Mouse (Mus musculus): ENCODE measurements around the gene Pes1. TPM values are rescaled to one million over a fixed set of nuclear protein-coding genes. Genes with fewer than 3 reads are reported as not detected.

Gene Pes1
- polyA plus RNA-seq, 1 experiment from 2014 or later, result 55.2 TPM

- no peaks in the 10 kb centered on the region for H3K4me1 ChIP-seq (replicated peaks)
- no peaks in the 10 kb centered on the region for H3K9me3 ChIP-seq
- no peak overlapping the region for H3K4me3 ChIP-seq
- H3K9ac ChIP-seq, result no peak overlapping the region
- H3K36me3 ChIP-seq, result no peaks in the 10 kb centered on the region
- H3K4me2 ChIP-seq, result no peak overlapping the region
- H3K27me3 ChIP-seq, result no peaks in the 10 kb centered on the region
- no peak for ATAC-seq (ENCODE audit: low FRiP score, low read depth)
- WGBS, result 74% methylated on average over 2 of the region's 2 CpGs
- no peak overlapping the region for H3K27ac ChIP-seq (replicated peaks)
Observed at GRCm38 (mm10) chr11:4023321-4023720, 59.5 kb downstream of the Pes1 start.

DNA sequence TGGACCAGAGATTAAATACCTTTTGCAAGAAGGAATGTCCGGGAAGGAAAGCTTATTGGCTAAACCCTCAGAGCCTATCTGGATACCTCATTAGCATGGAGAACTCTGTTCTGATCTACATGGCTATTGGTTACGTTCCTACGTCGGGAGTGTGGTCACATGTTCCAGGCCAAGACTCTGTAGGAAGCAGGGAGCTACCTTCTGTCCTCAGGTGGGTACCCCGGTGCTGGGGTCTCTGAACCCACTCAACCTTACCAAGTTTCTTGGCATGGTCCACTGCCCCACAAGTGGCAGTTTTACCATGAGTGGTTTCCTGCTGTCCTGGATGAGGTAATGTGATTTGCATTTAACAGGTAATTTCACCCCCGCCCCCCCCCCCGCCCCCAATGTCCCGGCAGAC is 63.3 kb downstream of the Pes1 start:
- H3K9me3 ChIP-seq, result no peaks in the 10 kb centered on the region
- no peak overlapping the region for H3K4me2 ChIP-seq
- ATAC-seq (ENCODE audit: low FRiP score, low read depth), result no peak
- no peak overlapping the region for H3K4me3 ChIP-seq
- no peak overlapping the region for H3K27ac ChIP-seq (replicated peaks)
- no peaks in the 10 kb centered on the region for H3K27me3 ChIP-seq
- H3K4me1 ChIP-seq (replicated peaks), result no peaks in the 10 kb centered on the region
- no peaks in the 10 kb centered on the region for H3K36me3 ChIP-seq
- 81% methylated on average over 8 of the region's 8 CpGs for WGBS
- no peak overlapping the region for H3K9ac ChIP-seq

- H3K27me3 ChIP-seq, result no peaks in the 10 kb centered on the region
Observed at GRCm38 (mm10) chr11:4027561-4028334, 64.0 kb downstream of the Pes1 start.

GRCm38 (mm10) chr11:4029343-4029742 is 65.6 kb downstream of the Pes1 start:
- no peak overlapping the region for H3K4me3 ChIP-seq
- no peak for ATAC-seq (ENCODE audit: low FRiP score, low read depth)
- WGBS, result 65% methylated on average over 4 of the region's 4 CpGs

More at GRCm38 (mm10) chr11:4027561-4028334, 64.0 kb downstream of the Pes1 start:
- no peaks in the 10 kb centered on the region for H3K4me1 ChIP-seq (replicated peaks)
- H3K36me3 ChIP-seq, result no peaks in the 10 kb centered on the region
- H3K9me3 ChIP-seq, result no peaks in the 10 kb centered on the region
- H3K4me3 ChIP-seq, result no peak overlapping the region
- no peak for ATAC-seq (ENCODE audit: low FRiP score, low read depth)
- no peak overlapping the region for H3K4me2 ChIP-seq
- 81% methylated on average over 9 of the region's 9 CpGs for WGBS
- no peak overlapping the region for H3K27ac ChIP-seq (replicated peaks)
- no peak overlapping the region for H3K9ac ChIP-seq

More at GRCm38 (mm10) chr11:4029343-4029742, 65.6 kb downstream of the Pes1 start:
- Histone ChIP-seq H3K4me2 (no peak overlapping the region), H3K9ac (no peak overlapping the region), H3K27me3 (no peaks in the 10 kb centered on the region), H3K36me3 (no peaks in the 10 kb centered on the region), H3K27ac (replicated peaks) (no peak overlapping the region), H3K9me3 (no peaks in the 10 kb centered on the region), H3K4me1 (replicated peaks) (no peaks in the 10 kb centered on the region)

Other genes starting within 250 kb of the Pes1 start
- 28.7 and 33.1 TPM in 2 replicates for gene Osbp2, start 100.1 kb upstream of the Pes1 start, polyA plus RNA-seq (2015; fragmentation: Nextera tagmentation; extraction: Ambion mirVana)
- gene 4921536K21Rik, start 68.9 kb upstream of the Pes1 start, polyA plus RNA-seq (2015; fragmentation: Nextera tagmentation; extraction: Ambion mirVana), result 0.43 and 0.53 TPM in 2 replicates
- gene Dusp18, start 68.7 kb upstream of the Pes1 start, polyA plus RNA-seq (2015; fragmentation: Nextera tagmentation; extraction: Ambion mirVana), result 28.4 and 33.1 TPM in 2 replicates
- 17.3 and 20.3 TPM in 2 replicates for gene Slc35e4, start 49.3 kb upstream of the Pes1 start, polyA plus RNA-seq (2015; fragmentation: Nextera tagmentation; extraction: Ambion mirVana)
- 27.2 and 28.3 TPM in 2 replicates for gene Tcn2, start 31.8 kb upstream of the Pes1 start, polyA plus RNA-seq (2015; fragmentation: Nextera tagmentation; extraction: Ambion mirVana)
- 0.13 TPM in 1 of 2 replicates, not detected in the other for gene 4930556J24Rik, start 12.8 kb downstream of the Pes1 start, polyA plus RNA-seq (2015; fragmentation: Nextera tagmentation; extraction: Ambion mirVana)
- 9.5 and 9.8 TPM in 2 replicates for gene Gal3st1, start 19.7 kb downstream of the Pes1 start, polyA plus RNA-seq (2015; fragmentation: Nextera tagmentation; extraction: Ambion mirVana)
- not detected in 2 replicates for gene Sec14l4, start 67.5 kb downstream of the Pes1 start, polyA plus RNA-seq (2015; fragmentation: Nextera tagmentation; extraction: Ambion mirVana)
- gene Sec14l3, start 100.9 kb downstream of the Pes1 start, polyA plus RNA-seq (2015; fragmentation: Nextera tagmentation; extraction: Ambion mirVana), result 0.39 and 0.86 TPM in 2 replicates
- gene Mtfp1, start 131.5 kb downstream of the Pes1 start, polyA plus RNA-seq (2015; fragmentation: Nextera tagmentation; extraction: Ambion mirVana), result 10.7 and 12.3 TPM in 2 replicates
- 6.1 and 6.4 TPM in 2 replicates for gene Sec14l2, start 159.4 kb downstream of the Pes1 start, polyA plus RNA-seq (2015; fragmentation: Nextera tagmentation; extraction: Ambion mirVana)
- 46.4 and 48.7 TPM in 2 replicates for gene Rnf215, start 171.2 kb downstream of the Pes1 start, polyA plus RNA-seq (2015; fragmentation: Nextera tagmentation; extraction: Ambion mirVana)
- 8.3 and 10.0 TPM in 2 replicates for gene Ccdc157, start 196.3 kb downstream of the Pes1 start, polyA plus RNA-seq (2015; fragmentation: Nextera tagmentation; extraction: Ambion mirVana)
- gene Sf3a1, start 196.4 kb downstream of the Pes1 start, polyA plus RNA-seq (2015; fragmentation: Nextera tagmentation; extraction: Ambion mirVana), result 46.5 and 52.9 TPM in 2 replicates
- 36.3 and 38.1 TPM in 2 replicates for gene Tbc1d10a, start 222.8 kb downstream of the Pes1 start, polyA plus RNA-seq (2015; fragmentation: Nextera tagmentation; extraction: Ambion mirVana)